Mouse (Mus musculus): Measurements from ENCODE around the gene Bach2.
A peak's percentile ranks its signal among the peaks of the same experiment; 100 is the strongest.

Gene Bach2

DNA sequence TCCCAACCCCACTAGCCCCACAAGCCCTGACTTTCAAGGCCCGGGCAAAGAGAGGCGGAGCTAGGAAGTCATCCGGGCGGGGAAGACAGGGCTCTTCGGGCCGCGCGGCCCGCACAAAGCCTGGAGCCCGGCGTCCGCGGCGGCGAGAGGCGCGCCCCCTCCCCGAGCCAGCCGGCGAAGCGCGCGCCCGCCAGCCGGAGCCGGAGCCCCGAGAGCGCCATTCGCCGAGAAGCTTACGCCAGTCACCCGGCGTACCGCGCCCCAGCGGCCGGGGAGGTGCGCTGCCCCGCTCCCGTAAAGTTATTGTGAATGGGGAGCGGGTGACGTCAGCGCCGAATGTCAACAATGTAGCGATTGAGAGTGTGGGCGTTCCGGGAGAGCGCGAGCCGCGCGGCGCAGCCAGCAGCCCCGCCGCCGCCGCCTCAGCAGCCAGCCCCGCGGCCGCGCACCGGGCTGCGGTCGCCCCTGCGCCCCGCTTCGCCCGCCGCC is at the start of gene Bach2:
TSS of gene Bach2 (plus strand) at position 439 of the 489 bp plus-strand sequence.
- DNase-seq (ENCODE audit: low spot score in 2 of 2) = peak; percentile 72 to 91

- DNase-seq (ENCODE audit: low spot score in 2 of 2) = no peak
Observed at GRCm38 (mm10) chr4:32189416-32190036, 49.1 kb upstream of the Bach2 start.

- no peak for DNase-seq (ENCODE audit: low spot score in 2 of 2)
Observed at GRCm38 (mm10) chr4:32190506-32190905, 48.1 kb upstream of the Bach2 start.

DNA sequence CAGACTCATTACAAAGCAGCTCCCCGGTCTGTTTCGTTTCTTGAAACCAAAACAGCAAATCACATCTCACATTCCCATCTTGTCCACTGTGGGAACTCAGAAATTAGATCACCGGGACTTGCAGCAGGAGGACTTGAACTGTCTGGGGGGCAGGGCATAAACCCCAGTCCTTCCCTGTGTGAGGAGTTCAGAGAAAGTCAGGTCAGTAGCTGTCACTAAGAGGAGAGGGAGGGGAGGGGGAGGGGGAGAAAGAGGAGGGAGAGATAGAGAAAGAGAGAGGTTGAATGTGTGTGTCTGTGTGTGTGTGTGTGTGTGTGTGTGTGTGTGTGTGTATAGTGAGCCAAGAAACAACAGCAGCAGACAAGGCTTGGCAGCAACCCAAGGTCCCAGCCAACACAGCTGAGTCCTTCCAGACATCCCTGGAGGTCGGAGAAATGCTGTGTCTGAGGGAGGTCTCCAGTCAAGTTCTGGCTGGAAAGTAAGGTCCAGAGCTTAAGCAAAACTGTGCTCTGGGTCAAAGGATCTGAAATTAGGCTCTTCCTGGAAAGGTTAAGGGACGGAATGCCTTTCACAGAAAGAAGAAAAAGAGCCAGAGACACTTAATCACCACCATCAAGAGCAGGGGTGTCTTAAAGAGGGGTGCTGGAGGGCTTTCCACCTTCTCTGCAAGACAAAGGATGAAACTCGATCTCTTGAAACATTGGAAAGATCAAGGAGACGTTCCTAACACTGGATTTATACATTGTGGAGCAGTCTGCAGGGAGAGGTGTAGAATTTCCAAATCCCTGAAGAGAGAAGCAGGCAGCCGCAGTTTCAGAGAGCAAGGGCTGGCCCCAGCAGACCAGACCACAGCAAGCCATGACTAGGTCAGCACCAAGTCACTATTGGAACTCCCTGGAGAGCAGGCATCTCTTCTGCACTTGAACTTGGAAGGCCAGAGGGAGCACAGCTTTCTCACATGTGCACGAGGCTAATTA is 42.4 kb upstream of the Bach2 start:
- no peak for DNase-seq (ENCODE audit: low spot score in 2 of 2)

DNA sequence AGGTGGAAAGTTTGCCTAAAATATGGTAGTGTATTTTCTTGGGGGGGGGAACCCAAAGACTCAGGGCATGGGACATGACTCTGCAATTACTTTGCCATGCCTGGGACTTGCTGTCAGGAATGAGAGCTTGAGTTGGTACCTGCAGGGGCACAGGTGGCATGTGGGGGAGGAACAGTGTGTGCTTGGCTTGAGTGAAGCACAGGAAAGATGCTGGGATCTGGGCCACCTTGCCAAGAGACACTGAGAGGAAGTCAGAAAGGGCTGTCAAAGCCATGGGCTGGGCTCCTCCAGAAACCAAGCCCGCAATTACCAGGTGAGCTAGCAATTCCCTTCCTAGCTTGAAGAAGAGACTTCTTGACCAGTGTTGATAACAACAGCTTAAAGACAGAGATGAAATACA is 40.6 kb upstream of the Bach2 start:
- DNase-seq (ENCODE audit: low spot score in 2 of 2) = no peak

DNA sequence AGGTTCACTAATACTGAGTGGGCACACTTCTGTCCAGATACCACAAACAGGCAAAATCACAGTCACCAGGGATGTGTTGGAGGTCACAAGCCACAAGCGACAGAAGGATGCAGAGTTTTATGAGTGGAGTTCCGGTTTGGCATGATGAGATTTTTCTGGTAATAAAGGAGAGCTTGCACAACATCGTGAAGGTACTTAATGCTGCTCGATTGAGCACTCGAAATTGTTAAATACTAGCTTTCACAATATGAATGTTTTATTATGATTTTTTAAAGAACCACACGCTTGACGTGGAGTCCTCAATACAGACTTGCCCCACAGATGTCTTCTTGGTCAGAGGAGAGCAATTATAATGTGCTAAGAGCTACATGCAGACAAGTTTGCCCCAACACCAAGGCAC is 40.0 kb upstream of the Bach2 start:
- DNase-seq (ENCODE audit: low spot score in 2 of 2) = no peak

DNA sequence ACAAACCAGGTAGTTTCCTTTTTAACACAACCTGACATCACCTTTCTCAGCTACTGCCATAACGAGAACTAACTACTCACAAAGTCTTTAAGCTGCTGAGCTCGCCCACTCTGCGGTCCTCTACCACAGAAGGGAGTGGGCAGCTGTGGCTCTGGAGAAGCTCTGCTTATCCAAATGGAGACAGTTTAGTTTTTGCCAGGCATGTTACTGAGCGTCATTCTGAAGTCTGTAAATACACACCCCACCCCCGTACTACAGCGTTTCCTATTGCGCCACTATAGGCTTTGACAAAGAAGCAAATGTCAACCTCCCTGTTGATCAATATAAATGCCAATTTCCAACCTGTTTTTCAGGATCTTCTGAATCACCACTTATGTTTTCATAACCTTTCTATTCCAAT is 39.4 kb upstream of the Bach2 start:
- DNase-seq (ENCODE audit: low spot score in 2 of 2) = no peak

- no peak for DNase-seq (ENCODE audit: low spot score in 2 of 2)
Observed at GRCm38 (mm10) chr4:32201114-32201513, 37.5 kb upstream of the Bach2 start.

GRCm38 (mm10) chr4:32202362-32202761 is 36.2 kb upstream of the Bach2 start:
- no peak for DNase-seq (ENCODE audit: low spot score in 2 of 2)

- no peak for DNase-seq (ENCODE audit: low spot score in 2 of 2)
Observed at GRCm38 (mm10) chr4:32204819-32205218, 33.8 kb upstream of the Bach2 start.

DNA sequence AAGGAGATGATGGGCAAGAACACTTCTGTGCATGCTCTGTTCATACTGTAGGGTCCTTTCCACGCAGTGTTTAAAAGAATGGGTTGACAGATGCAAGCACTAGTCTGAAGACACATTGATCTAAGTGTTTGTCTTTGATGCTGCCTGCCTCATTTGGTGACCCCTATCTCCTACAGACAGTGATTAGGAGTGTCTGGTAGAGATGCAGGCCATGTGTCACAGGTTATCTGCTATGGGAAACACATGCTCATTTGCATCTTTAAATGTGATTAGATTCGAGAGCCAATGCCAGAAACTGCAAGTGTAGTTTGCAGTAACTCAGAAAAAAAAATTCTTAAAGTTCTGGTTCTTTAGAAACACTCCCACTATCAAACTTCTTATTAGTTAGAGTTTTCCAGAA is 32.8 kb upstream of the Bach2 start:
- DNase-seq (ENCODE audit: low spot score in 2 of 2) = no peak

- no peak for DNase-seq (ENCODE audit: low spot score in 2 of 2)
Observed at GRCm38 (mm10) chr4:32209995-32210394, 28.6 kb upstream of the Bach2 start.

- DNase-seq (ENCODE audit: low spot score in 2 of 2) = no peak
Observed at GRCm38 (mm10) chr4:32210424-32211184, 28.0 kb upstream of the Bach2 start.

GRCm38 (mm10) chr4:32212593-32212992 is 26.0 kb upstream of the Bach2 start:
- no peak for DNase-seq (ENCODE audit: low spot score in 2 of 2)

DNA sequence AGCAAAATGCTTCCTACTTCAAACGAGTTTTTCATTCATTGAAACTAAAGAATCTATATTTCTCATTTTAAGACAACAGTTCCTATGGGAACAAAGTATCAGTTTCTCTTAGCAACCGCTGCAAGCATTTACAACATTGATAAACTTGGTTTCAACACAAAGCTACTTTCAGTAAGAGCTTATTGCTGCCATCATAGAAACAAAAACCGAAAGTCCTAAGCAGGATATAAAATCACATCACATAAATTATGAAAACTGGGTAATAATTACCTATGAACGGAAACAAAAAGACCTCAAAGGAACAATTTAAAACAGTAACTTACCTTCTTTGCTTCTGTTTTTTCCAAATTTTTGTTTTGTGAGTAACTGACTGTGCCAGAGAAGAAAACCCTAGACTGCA is 22.1 kb upstream of the Bach2 start:
- no peak for DNase-seq (ENCODE audit: low spot score in 2 of 2)

- no peak for DNase-seq (ENCODE audit: low spot score in 2 of 2)
Observed at GRCm38 (mm10) chr4:32217016-32217415, 21.6 kb upstream of the Bach2 start.

GRCm38 (mm10) chr4:32217593-32217992 is 21.0 kb upstream of the Bach2 start:
- DNase-seq (ENCODE audit: low spot score in 2 of 2) = no peak

DNA sequence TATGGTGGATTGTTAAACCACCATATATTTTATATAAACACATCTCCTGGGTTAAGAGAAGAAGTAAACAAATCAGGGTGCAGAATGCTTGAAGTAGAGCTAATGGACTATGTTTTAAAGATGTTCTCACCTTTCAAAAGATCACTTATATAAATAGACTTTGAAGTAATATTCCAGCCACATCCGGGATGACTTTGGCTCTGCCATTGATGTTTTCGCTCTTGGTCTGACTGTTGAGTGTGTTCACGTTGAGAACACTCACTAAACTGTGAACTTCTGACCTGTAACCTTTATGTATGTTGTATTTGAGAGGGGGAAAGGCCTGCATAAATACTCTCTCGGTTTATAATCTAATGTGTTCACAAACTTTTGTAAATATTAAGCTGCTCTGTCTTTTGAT is 20.2 kb upstream of the Bach2 start:
- no peak for DNase-seq (ENCODE audit: low spot score in 2 of 2)

DNA sequence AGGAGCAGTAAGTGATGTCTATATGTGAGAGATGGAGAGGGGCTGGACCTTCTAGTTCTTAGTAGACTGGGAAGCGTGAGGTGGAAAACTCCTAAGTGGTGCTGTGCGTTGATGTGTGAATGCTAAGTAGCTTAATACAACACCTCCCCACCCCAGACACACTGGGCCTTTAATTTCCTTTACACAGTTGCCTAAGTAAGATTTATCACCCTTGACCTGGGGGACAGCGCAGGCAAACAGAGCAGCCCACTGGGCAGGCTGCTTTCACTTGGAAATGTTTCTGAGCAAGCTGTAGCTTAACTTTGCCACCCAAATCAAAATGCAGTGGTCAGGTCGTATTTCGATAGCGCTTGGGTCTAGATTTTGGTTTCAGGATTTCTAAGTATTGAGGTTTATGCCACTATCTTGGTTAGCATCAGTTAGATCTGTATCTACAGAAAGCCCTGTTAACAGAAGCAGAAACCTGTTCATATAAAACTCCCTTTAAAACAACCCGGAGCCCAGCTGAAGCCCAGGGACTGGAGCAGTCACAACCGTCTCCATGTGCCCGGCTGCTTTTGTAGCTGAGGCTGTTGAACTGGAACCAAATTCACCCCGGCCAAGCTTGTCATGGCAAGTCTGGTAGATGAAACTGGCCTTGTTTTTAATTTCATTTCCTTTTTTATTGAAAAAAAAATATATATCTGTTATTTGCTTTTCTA is 19.0 kb upstream of the Bach2 start:
- peak in 1 of 2 experiments; percentile 44 for DNase-seq (ENCODE audit: low spot score in 2 of 2)

- DNase-seq (ENCODE audit: low spot score in 2 of 2) = no peak
Observed at GRCm38 (mm10) chr4:32220129-32220491, 18.5 kb upstream of the Bach2 start.

GRCm38 (mm10) chr4:32220961-32221360 is 17.6 kb upstream of the Bach2 start:
- DNase-seq (ENCODE audit: low spot score in 2 of 2) = no peak

DNA sequence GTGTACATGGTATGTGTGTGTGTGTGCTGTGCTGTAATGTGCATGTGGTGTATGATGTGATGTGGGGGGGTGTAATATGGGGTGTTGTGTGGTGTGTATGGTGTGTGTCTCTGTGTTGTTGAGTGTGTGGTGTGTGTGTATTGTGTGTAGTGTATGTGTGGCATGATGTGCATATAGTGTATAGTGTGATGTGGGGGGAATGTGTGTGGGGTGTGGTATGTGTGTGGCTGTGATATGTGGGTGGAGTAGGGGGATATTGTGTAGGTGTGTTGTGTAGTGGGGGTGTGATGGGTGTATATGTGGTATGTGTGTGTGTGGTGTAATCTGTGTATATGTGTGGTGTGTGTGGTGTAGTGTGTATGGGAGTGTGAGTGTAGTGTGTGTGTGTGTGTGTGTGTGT is 15.0 kb upstream of the Bach2 start:
- DNase-seq (ENCODE audit: low spot score in 2 of 2) = no peak

Data from spleen, postnatal 10 days (tissue).